Mouse (Mus musculus) lung, adult 2 months (tissue): ENCODE results near the gene Fam160a1.

Source experiments
- CTCF ChIP-seq: fragments of 200-500 bp; IDR thresholded peaks from 2 replicates; pipeline ENCODE4 v1.5.1; 2011; ENCODE audit warnings: mild to moderate bottlenecking, low read length, control low read depth; ENCODE audit not compliant: insufficient read depth
- POLR2A ChIP-seq: fragments of 200-500 bp; IDR thresholded peaks from 2 replicates; pipeline ENCODE4 v1.6.1; 2011; ENCODE audit warnings: low read depth, mild to moderate bottlenecking, control low read depth, low read length, borderline replicate concordance; ENCODE audit errors: extremely low read depth

DNA sequence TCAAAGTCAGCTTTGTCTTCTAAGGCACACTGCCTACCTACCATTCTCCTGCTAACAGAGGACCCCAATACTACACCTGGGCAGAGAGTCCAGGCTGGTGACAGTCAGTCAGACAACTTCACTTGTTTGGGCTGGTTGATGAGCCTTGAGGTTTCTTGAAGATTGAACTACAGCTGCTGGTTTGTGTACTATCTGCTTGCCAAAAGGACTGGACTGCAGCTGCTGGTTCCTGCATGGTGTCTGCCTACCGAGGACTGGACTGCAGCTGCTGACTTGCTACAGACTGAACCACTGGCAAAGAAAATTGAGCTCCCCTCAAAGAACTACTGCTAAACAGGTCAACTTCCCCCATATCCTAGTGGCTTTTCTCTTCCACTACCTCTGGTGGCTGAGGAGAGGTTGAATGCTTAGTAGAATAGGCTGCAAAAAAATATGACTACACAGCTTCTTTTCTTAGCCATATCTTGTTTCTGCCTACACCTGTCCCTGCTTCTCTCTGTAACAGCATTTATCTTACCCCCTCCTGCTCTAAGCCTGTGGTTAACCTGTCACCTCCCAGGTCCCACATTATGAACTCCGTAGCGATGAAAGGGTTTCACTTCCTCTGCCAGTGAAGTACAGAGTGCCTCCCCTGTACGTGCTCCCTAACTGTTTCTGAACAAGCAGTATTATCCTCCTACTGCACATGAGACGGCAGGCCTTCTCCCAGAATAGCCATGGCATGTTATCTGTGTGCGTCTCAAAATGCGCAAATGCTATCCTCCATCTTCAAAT is 103.0 kb downstream of the Fam160a1 start:
- TF ChIP-seq POLR2A, result no peak
- TF ChIP-seq CTCF, result no peak
